Mouse (Mus musculus) cerebellum, adult (tissue): ENCODE data around the gene Arhgef9.

ENCODE experiments used
- ATAC-seq: cut with Nextera tagmentation; 2 replicates; pipeline ENCODE4 v1.9.2; 2017; ENCODE audit warnings: mild to moderate bottlenecking, moderate library complexity, mixed read lengths; ENCODE audit not compliant: insufficient number of reproducible peaks, low FRiP score, low TSS enrichment

Arhgef9 gene

DNA sequence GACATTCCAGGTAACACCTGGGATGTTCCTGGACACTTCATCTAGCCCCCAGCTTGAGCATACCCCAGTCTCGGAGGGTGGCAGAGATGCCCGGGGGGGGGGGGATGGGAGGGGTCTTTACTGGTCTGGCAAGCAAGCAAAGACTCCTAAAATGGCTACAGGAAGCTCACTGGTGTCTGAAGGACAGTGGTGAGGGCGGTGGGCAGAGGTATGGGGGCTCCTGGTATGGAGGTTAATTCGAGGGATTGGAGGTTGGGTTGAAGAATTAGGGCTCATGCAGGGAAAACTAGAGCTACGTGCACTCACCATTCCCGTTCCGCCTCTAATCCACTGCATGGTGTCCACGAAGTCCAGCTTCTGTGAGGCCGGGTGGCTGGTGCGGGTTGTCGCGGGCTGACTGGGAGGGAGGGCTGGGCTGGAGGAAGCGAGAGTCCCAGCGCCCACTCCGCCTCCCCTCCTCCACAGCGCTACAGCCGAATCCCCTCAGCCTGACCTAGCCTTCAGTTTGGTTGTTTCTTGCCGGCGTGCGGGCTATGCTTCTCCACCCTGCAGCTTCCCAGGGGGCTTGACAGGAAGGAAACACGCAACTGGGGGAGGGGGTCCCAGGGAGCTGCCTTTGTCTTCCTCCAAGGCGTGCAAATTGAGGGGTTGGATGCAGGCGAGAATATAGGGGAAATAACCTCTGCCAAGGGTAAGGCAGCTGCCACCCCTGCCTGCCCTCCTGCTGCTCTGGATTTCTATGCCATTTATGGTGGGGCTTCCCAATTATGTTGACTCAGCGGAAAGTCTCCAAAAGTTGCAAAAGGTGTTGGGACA is at the start of gene Arhgef9:
TSS of gene Arhgef9 (minus strand) at position 753 of the 816 bp plus-strand sequence.
- ATAC-seq, result peak; percentile 70

DNA sequence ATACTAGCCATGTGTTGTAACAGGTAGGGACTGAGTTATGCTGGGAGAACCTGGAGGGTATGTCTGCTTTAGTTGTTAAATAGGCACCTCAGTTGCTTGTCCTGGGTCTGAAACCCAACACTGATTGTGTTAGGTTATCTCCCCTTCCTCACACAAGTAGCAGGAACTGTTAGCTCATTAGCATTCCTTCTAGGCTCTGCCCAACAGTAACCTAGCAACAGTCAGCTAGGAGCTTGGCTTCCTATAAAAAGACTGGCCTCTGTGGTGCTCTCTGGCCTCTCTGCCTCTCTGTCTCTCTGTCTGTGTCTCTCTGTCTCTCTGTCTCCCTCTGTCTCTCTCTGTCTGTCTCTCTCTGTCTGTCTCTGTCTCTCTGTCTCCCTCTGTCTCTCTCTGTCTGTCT is 42.2 kb upstream of the Arhgef9 start:
- ATAC-seq, result no peak

DNA sequence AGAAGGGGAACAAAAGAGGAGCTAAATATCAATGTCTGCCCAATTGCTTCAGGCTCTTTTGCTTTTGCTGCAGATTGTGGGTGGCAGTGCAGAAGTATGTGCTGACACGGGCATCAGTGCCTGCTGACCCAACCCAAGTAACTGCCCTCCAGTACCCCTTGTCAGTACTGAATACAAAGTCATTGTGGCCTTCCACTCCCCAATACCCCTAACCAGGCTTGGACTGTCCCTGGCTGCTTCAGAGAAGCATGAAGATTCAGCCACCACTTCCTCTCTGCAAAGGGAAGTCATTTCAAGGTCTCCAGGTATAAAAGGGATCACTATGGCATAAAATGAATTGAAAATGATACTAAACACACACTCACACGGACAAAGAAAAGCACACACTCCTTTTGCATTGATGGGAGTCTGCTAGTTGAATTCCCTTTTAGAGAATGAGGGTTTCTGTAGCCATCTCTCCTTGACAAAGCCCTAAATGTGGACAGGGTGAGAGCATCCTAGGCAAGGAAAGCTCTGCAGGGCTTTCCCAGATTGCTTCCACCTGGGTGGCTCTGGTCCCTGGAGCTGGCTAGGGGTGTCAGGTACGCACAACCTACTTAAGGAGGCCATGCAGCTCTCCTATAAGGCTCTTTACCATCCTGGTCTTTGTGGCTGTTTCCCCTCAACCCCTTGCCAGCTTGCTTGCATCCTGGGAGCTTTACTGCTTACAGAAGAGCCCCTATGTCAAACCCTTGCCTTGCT is 1.1 kb downstream of the Arhgef9 start:
- peak; percentile 83 for ATAC-seq

DNA sequence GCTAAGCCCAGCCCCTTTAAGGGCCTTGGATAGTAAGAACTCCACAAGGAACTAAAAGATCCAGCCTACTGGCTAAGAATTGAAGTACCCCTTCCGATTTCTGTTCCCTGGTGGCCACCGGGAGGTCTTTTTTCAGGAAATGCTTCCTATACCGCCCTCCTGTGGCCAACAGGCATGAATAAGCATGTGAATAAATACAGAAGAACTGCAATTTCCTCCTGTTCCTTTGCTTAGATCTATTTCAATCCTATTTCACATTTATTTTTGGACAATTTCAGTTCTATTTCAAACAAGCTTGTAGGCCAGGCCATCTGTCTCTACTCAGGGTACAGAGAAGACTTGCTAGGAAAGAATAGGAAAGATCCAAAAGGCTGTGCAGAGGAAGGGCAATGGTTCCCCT is 20.7 kb downstream of the Arhgef9 start:
- ATAC-seq, result peak; percentile 72

DNA sequence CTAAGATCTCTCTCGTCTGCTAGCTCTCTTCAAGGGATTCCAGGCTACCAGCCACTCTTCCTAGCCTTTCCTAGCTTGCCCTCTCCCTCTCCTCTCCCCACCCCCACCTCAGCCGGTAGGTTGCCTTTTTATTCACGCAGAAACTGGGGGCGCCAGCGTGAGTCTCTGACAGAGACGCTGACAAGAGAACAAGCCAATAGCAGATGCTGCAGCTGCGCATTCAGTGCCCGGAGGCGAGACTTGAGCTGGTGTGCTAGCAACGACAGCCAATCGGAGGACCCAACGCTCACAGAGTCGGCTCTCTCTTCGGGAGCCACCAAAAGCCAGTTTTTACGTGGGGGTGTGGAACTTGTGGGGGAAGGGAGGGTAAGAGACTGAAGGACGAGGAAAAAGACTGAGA is 30.3 kb downstream of the Arhgef9 start:
- peak; percentile 100 for ATAC-seq

DNA sequence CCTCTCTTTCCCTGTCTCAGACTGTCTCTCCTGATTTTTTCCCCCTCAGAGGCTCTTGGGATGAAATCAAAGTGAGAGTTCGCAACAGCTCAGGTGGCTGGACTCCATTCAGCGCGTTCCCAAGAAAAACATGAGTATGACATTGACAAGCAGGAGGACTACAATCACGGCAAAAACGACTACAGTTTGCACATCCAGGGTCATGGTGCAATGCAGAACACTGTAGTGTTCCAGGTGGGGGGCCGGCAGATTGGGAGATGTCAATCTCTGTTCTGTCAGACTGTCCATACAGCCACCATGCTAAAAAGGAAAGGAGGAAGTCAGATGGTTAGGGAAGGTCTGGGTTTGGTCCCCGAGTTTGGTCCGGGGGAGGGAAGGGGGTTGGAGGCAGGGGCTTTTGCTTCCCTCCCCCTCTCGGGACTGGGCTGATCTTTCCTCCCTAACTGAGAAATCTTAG is 31.0 kb downstream of the Arhgef9 start:
- peak; percentile 13; the same call in 1 of the 2 replicates for ATAC-seq

DNA sequence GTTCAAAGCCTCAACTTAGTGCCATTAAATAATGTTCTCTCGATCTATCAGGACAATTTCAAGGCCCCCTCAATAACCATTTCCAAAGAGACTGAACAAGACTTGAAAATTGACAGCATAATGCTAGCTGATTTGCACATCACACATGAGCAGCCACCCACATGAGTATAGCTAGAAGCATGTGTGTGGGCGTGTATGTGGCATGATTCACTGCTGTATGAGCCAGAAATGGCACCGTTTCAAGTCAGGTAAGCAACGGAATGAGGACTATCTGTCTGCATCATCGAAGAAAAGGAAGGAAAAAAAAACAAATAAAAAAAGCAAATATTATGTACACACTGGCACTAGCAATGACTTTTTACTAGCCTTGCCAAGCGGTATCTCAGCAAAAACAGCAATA is 32.5 kb downstream of the Arhgef9 start:
- 0 out of 2 replicates have a peak, but pooled peaks have one; percentile 47 for ATAC-seq

DNA sequence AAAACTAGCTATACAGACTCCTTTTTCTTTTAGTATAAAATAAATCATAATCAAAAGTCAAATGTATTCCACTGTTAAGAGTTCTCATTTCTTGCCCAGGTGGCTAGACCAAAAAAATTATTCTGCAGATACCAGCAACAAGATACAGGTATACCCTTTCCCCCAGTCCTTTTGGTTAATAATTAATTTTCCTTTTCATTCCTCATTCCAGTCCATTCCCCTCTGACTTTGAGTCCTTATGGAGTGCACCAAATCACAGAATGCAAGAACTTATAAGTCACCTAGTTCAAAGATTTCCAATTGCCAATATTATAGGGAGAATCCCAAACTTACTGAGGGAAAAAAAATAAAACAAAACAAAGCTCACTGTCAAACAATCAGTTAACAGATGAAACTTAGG is 33.2 kb downstream of the Arhgef9 start:
- no peak for ATAC-seq

DNA sequence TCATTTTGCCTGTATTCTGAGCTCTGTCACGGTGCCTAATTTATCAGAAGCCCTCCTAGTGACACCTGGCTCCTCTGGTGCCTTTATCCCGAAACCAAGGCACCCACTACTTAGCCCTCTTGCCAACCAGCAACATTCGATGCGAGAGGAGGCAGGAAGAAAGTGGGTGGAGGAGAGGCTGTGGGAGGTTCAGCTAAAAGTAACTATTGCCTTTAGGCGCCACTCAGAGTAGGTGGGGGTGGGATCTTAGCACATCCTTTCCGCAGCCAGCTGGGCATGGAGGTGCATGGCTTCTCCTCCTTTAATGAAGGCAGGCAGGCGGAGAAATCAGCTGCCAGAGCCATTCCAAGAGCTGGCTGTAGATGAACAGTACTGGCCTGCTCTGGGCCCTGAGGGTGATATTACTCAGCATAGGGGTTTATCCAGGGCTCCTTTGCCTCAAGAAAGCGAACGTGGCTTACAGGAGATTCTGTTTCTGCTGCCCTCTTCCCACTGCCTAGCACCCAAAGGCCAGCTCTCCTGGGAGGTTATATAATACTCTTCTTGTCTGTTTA is 39.7 kb downstream of the Arhgef9 start:
- peak; percentile 36; the same call in 1 of the 2 replicates for ATAC-seq

DNA sequence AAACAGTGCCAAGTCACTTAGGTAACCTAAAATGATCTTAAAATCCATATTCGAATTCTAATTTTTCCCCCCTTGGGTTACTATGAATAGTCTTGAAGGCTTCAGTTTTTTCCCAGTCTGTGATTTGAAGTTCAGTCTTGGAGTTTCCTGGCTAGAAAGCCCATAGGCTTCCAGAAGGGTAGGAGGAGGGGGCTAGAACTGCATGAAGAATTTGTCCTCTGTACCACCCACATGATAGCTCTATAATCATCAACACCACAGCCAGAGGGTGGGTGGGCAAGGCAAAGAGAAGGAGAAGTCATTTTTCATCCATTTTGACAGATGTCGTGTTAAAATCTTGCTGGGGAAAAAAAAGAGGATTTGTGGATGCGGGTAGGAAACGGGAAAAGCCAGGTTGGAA is 58.0 kb downstream of the Arhgef9 start:
- ATAC-seq, result no peak

DNA sequence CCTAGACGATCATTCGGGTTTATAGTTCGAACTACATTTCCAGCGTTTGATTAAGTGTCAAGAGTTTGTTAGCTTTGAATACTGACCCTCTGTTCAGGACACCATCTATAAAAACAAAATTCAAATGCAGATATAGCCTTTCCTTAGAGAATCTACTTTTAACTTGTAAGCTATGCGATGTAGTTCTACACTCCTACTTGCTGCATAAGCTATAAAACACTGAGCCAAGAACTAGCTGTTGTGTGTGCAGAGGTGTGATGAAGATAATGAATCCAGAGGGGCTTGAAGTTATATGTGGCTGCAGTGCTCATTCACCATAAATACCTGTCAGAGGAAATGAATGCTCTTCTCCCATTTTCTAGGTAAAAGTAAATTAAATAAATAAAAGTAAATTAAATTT is 63.2 kb downstream of the Arhgef9 start:
- no peak for ATAC-seq

DNA sequence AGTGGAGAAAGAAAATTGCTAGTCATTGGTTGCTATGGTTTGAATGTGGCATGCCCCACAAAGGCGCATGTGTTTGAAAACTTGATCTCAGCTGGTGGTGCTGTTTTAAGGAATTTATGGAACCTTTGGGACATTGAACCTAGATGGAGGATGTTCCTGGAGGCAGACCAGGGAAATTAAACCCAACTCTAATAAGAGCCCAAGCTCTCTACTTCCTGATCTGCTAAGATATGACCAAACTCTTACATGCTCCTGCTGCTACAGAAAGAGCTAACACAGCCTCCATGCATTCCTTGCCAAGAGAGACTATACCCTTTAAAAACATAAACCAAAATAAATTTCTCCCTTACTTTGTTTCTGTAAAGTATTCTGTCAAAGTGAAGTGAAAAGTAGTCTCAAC is 63.7 kb downstream of the Arhgef9 start:
- no peak for ATAC-seq

DNA sequence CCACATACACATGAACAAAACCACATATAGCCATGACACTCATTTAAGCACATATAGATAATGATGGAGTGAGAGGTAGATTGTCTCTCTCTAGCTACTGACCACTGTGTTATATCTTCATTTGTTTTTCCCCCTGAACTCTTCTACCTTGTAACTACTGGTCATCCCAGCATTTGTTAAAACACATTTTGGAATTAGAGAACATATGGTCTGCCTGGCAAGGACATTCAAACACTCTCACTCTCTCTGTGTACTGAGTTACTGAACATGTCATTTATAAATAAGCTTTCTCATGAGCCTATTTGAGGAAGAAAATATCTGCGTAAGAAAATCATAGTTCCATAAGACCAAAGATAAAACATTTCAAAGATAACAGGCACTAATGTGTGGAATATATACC is 64.9 kb downstream of the Arhgef9 start:
- ATAC-seq, result peak; percentile 72

DNA sequence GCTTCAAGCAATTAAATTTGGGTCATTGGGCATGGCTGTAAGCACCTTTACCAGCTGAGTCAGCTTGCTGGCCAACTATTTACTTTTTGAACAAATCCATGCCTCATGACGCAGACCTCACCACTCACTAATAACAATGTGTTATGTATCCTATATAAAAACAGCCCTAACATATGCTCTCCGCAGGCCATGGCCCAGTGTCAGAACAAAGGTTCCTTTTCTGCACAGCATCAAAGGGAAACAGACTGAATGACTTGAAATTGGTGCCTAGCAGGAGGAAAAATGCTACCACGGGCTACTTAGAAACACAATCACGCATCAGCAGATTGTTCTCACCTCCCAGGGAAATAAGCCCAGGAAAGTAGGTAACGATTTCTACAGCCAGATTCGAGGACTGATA is 73.2 kb downstream of the Arhgef9 start:
- peak; percentile 78 for ATAC-seq

DNA sequence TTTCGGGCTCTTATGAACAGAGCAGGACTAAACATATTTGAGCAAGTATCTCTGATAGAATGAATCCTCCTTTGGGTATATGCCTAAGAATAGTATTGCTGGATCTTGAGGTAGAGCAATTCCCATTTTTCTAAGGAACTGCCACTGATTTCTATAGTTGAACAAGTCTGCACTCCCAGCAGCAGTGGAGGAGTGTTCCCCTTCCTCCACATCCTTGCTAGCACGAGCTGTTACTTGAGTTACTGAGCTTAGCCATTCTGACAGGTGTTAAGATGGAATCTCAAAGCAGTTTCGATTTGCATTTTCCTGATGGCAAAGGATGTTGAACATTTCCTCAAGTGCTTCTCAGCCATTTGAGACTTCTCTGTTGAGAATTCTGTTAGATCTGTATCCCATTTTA is 92.3 kb downstream of the Arhgef9 start:
- no peak for ATAC-seq

DNA sequence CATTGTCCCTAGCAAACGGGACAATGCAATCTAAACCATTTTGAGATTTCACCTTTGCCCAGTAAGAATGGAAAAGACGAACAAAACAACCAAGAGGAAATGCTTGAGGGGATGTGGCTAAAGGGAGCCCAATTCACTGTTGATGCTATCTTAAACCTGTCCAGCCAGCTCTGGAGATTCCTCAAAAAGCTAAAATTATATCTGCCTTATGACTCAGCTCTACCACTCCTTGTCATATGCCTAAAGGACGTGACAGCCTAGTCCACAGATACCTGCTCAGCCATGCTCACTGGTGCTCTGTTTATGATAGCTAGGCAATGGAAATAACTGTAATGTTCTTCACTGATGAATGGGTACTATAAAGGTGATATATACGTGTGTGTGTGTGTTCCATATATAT is 109.0 kb downstream of the Arhgef9 start:
- no peak for ATAC-seq

DNA sequence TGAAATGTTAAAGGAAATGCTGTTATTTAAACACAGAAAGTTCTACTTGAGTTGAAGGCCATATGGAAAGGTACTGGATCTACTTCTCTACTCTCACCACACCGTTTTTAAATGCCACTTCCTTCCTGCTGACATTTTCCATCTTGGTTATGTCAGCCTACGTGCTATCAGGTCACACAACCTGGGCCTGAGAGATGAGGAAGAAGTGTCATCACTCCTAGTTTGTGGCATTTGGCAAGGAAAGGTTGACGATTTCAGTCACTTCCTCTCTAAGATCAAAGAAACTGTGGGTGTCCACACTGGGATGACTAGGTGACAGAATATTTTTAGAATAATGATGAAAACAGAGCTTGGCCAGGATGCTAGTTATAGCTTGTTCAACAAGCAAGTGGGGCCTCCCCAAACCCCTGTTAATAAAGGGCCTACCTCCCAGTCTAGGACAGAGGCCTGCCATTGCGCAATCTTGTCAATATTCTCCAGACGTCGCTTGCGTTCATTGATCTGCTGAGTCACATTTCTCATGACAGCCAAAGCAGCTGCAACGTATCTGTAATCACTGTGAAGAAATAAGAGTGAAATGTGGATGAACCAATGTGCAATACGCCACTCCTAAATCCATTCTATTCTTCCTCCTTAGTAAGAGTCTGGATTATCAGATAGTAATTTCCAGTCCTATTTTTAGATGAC is 119.5 kb downstream of the Arhgef9 start:
- ATAC-seq, result no peak

DNA sequence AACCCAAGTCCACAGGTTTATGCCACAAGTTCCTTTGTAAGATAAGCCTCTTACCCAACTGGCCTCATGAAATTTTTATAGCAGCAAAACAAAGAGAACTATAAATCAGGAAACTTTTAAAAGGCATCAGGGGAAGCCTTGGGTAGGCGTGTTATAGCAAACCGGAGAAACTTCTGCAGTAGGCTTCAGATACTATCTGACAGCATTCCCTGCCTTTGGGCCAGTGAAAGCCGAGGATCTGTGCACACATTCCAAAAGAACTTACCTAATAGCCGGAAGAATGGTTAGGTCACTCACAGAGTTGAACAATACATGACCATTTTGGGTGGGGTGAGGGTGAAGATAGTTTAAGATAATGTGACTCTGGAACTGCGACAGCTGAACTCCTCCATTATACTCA is 168.7 kb downstream of the Arhgef9 start:
- no peak for ATAC-seq

DNA sequence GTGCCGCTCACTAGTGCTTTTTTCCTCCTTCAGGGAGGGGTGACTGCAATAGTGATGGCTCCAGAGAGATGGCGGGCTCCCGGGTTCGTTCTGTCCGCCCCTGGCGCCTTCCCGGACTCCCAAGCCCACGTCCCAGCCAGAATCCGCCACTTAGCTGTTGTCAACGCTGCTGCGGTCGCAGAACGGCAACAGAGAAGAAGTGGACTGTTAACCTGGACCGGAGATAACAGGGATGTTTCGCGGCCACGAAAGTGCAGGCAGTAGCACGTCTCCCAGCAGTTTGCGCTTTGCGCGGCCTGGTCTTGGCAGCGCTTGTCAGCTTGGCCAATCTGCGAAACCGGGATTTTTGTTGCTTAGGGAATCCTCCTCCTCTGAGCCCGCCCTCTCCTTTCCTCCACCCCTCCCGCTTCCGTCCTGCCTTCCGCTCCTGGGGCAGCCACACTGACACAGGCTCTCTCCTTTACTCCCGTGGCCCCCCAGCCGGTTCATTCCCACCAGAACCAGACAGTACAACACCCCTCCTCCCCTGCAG is 170.2 kb downstream of the Arhgef9 start, which contains the start of gene Spin4:
TSS of gene Spin4 (minus strand) at position 322 of the 532 bp plus-strand sequence.
- ATAC-seq, result peak; percentile 100

DNA sequence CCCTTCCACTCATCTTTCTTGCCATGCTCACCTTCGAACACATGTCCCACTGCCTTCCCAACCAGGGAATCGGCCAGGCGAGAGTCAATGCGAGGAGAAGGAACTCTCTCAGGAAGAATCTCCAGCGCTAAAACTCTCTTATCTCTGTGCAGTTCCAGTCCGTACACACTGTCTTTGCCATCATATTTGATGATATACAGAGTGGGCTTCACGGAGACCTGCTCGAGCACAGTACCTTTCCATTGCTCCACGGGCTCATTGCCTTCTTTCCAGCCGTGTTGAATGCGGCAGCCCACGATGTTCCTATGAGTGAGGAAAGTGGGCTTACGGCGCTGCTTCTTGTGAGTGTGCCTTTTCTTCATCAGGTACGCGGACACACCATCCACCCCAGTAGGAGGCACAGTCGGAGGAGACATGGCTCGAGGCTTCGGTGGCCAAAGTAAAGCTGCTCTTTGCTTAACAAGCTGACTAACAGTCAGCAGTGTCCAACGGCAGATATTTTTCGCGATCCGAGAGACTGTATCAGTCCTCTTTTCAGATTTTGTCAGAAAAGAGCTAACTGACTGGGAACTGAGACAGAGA is 170.8 kb downstream of the Arhgef9 start:
- no peak; the same call in 1 of the 2 replicates for ATAC-seq
